Mouse (Mus musculus): ENCODE data around the gene Hspb11.

DNA sequence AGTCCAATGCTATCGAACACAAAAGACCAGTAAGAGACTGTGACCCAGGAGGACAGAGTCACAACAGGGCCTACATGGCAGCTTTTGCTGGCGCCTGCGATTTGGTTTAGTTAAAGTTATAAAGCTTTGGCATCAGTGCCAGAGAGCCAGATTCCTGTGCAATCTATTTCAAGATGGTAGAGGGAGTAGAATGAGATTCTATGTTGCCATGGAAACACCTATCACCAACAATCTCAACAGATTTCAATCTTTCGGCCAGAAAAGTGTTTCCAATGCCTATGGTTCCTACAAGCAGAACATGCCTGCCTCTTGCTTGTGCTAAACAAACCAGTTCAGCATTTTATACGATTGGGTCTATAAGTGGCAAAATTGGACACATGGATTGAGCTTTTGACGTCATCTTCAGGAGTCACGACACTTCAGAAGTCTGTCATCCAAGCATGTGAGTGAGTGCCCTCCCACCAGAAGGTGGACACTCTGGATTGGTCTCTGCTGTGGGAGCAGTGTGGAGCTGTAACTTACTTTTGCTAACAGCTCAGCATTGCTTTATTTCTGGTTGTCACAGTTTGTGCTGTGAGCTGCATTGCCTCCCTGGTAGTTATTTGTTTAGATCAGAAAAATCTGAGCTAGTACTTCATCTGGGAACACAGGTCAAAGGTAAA, 38.3 kb downstream of the Hspb11 start:
- TF ChIP-seq POLR2A (IDR thresholded peaks at IDR 0.05; ENCODE audit: insufficient read length, low read depth) (no peak), MYOG (IDR thresholded peaks at IDR 0.05; ENCODE audit: control insufficient read depth in 1 of 3, insufficient read depth in 1 of 3, insufficient read length in 2 of 3, low read depth in 2 of 3) (no peak), MAX (IDR thresholded peaks at IDR 0.05; ENCODE audit: low read depth) (no peak), REST (IDR thresholded peaks at IDR 0.05; ENCODE audit: insufficient read depth, insufficient read length) (no peak), USF1 (IDR thresholded peaks at IDR 0.05; ENCODE audit: low read depth) (no peak), MYOD1 (IDR thresholded peaks at IDR 0.05; ENCODE audit: control insufficient read depth in 1 of 3, insufficient read length in 2 of 3, low read depth in 2 of 3) (no peak), TCF3 (IDR thresholded peaks at IDR 0.05; ENCODE audit: insufficient read length, low read depth) (no peak), E2F4 (IDR thresholded peaks at IDR 0.05; ENCODE audit: insufficient read depth) (no peak), CEBPB (IDR thresholded peaks at IDR 0.05; ENCODE audit: insufficient read depth, poor library complexity, severe bottlenecking) (no peak), TCF12 (IDR thresholded peaks at IDR 0.05; ENCODE audit: insufficient read depth, poor library complexity, severe bottlenecking) (no peak), POLR2AphosphoS2 (IDR thresholded peaks at IDR 0.05; ENCODE audit: insufficient read length, low read depth) (no peak)

Data from myocyte (in vitro differentiated cells).